Comparison of ENCODE assay signal across 24 mouse cellular contexts in the genomic region with DNA sequence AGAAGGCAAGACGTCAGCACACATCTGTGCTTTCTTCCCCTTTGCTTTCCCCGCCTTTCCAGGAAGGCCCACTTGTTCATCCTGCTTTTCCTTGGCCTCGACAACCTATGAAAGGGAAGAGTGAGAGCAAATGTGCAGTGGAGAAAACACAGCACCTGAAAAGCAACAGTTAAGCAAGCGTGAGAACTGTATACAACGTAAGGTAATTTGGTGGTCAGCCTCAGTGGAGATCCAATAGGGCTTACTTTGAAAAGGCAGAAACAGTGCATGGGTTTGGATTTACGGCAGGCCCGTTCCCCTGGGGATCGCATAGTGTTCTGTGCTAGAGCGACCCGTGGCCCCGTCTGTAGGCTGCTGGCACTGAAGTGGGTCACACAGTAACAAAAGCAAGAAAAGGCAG. TPM values are rescaled to one million over a fixed set of nuclear protein-coding genes. Genes with fewer than 3 reads are reported as not detected.
DNase-seq lines count a peak whose midpoint lies in the region; TF ChIP-seq lines count a peak whose summit lies in the region.
"Had no signal": no experiment of that assay in that cellular context is flagged by ENCODE, and none has a peak within 500 bp of the region (broad histone marks: within the 10 kb centered on the region; RNA-seq: fewer than 3 reads in every experiment).

No protein-coding gene starts in this region.

- H3K36me3 ChIP-seq in heart, embryonic 10.5 days = peaks cover 100% of the 10 kb centered on the region
- peaks cover 80 to 98% of the 10 kb centered on the region in 2 experiments for H3K36me3 ChIP-seq in CH12.LX (replicated peaks in 1 of 2; ENCODE audit: control insufficient read depth in 1 of 2, insufficient read depth in 1 of 2, low read length in 1 of 2)
- H3K36me3 ChIP-seq in MEL (ENCODE audit: control insufficient read depth in 1 of 2, insufficient read depth in 2 of 2, low read length in 2 of 2) = peaks cover 0 to 90% of the 10 kb centered on the region in 2 experiments; a peak in 2 of 4 replicates

- H3K27ac ChIP-seq in heart, embryonic 10.5 days = no peak overlapping the region
- H3K27ac ChIP-seq in CH12.LX (ENCODE audit: insufficient read depth, low read depth) (no peak overlapping the region), MEL (ENCODE audit: control insufficient read depth, low read depth, low read length) (no peak overlapping the region)

- intact Hi-C loops in heart, postnatal 25 days (cut with DNase I) = no loop called here

- no peak overlapping the region for H3K4me3 ChIP-seq in heart, embryonic 10.5 days
- H3K4me3 ChIP-seq in CH12.LX (replicated peaks in 1 of 3; ENCODE audit: low read depth in 2 of 3, low read length in 2 of 3, poor library complexity in 1 of 3) = no peak overlapping the region
- no peak overlapping the region for H3K4me3 ChIP-seq in MEL (ENCODE audit: control insufficient read depth in 1 of 2, insufficient read depth in 1 of 2, low read depth in 2 of 2, low read length in 2 of 2)

- H3K27me3 ChIP-seq in heart, embryonic 10.5 days (ENCODE audit: insufficient read depth, poor library complexity, severe bottlenecking) = no peaks in the 10 kb centered on the region
- H3K27me3 ChIP-seq in CH12.LX (replicated peaks) = no peaks in the 10 kb centered on the region
- H3K27me3 ChIP-seq in MEL (ENCODE audit: control insufficient read depth in 1 of 2, insufficient read depth in 2 of 2, low read length in 2 of 2) = no peaks in the 10 kb centered on the region
- H3K27me3 ChIP-seq: Patski had no signal

- DNase-seq in heart, adult 11 months = peak; percentile 82
- DNase-seq in heart, adult 18-20 months = no peak
- peak; percentile 63 for DNase-seq in heart, embryonic 10.5 days (ENCODE audit: low spot score)
- no peak for DNase-seq in heart, postnatal 25 days (ENCODE audit: low spot score)
- DNase-seq in CH12.LX (ENCODE audit: extremely low read depth) = no peak
- DNase-seq in MEL (ENCODE audit: low read depth, low spot score) = peak; percentile 8
- no peak for DNase-seq in liver
- no peak for DNase-seq in urinary bladder, postnatal 10 days (ENCODE audit: low spot score)
- DNase-seq: adrenal gland, adult 2 months; adrenal gland, adult 8-10 months; adrenal gland, postnatal 10 days; adrenal gland, postnatal 14 days; adrenal gland, postnatal 25 days; adrenal gland, postnatal 36 days; B cell, adult 2 months; cerebellum, adult 11 months; cerebellum, adult 11-12 months; cerebellum, adult 18-20 months; cerebellum, adult 2 months had no signal

- no peak overlapping the region for H3K4me2 ChIP-seq in CH12.LX (ENCODE audit: insufficient read depth, low read depth, poor library complexity, severe bottlenecking)

- WGBS in heart, embryonic 10.5 days = 94% methylated on average over 11 of the region's 11 CpGs

- no peak for TF ChIP-seq EP300 in CH12.LX (IDR thresholded peaks at IDR 0.05; ENCODE audit: low read length)
- no peak for TF ChIP-seq EP300 in MEL (IDR thresholded peaks at IDR 0.05; ENCODE audit: low read depth in 1 of 2, low read length in 2 of 2)

- H3K79me2 ChIP-seq in CH12.LX (replicated peaks; ENCODE audit: control insufficient read depth, extremely low read depth, insufficient read depth, poor library complexity, severe bottlenecking) = peaks cover 7% of the 10 kb centered on the region
- H3K79me2 ChIP-seq in MEL (ENCODE audit: control insufficient read depth, insufficient read depth, low read length, poor library complexity) = no peaks in the 10 kb centered on the region

- TF ChIP-seq CTCF in CH12.LX (conservative IDR thresholded peaks at IDR 0.05 in 1 of 2, IDR thresholded peaks at IDR 0.05 in 1 of 2; ENCODE audit: low read depth in 2 of 2, low read length in 2 of 2) (no peak), MEL (IDR thresholded peaks at IDR 0.05 in 2 of 3, conservative IDR thresholded peaks at IDR 0.05 in 1 of 3; ENCODE audit: control insufficient read depth in 1 of 3, insufficient read depth in 1 of 3, low read depth in 2 of 3, low read length in 3 of 3, poor library complexity in 1 of 3, severe bottlenecking in 1 of 3) (no peak)

- no peaks in the 10 kb centered on the region for H3K4me1 ChIP-seq in heart, embryonic 10.5 days
- H3K4me1 ChIP-seq in CH12.LX (ENCODE audit: control insufficient read depth in 1 of 2, insufficient read depth in 2 of 2) (no peaks in the 10 kb centered on the region), MEL (ENCODE audit: control insufficient read depth in 1 of 2, insufficient read depth in 2 of 2, low read length in 2 of 2) (no peaks in the 10 kb centered on the region)

- in situ Hi-C loops in CH12.LX (cut with MboI; ENCODE audit: low pct_ligation_motif_present, low pct_unique_long_range_greater_than_20kb, low sequenced_read_pairs) = no loop called here

- TF ChIP-seq RAD21 in CH12.LX (IDR thresholded peaks at IDR 0.05; ENCODE audit: low read depth, low read length) (no peak), MEL (IDR thresholded peaks at IDR 0.05; ENCODE audit: low read depth, low read length) (no peak)

- no peak overlapping the region for H3K9ac ChIP-seq in CH12.LX (ENCODE audit: insufficient read depth, low read depth)
- H3K9ac ChIP-seq in MEL (ENCODE audit: control insufficient read depth, low read depth, low read length, poor library complexity, severe bottlenecking) = no peak overlapping the region

- H3K9me3 ChIP-seq in heart, embryonic 10.5 days = no peaks in the 10 kb centered on the region
- H3K9me3 ChIP-seq in CH12.LX (replicated peaks; ENCODE audit: low read length) (no peaks in the 10 kb centered on the region), MEL (replicated peaks; ENCODE audit: insufficient read depth, low read length) (no peaks in the 10 kb centered on the region)
- H3K9me3 ChIP-seq: G1E had no signal

- dilution Hi-C loops in CH12.LX (cut with MboI; ENCODE audit: extremely low pct_ligation_motif_present, extremely low pct_unique_long_range_greater_than_20kb, low sequenced_read_pairs) = no loop called here

- peak; percentile 21; the same call in 1 of the 2 replicates for TF ChIP-seq POLR2A in CH12.LX (IDR thresholded peaks at IDR 0.05; ENCODE audit: low read depth, low read length)
- no peak for TF ChIP-seq POLR2A in MEL (IDR thresholded peaks at IDR 0.05; ENCODE audit: control insufficient read depth in 1 of 2, insufficient read depth in 1 of 2, low read depth in 1 of 2, low read length in 2 of 2, poor library complexity in 1 of 2)

TF ChIP-seq in CH12.LX, 34 proteins besides CTCF, POLR2A, EP300 and RAD21:
- no peak for TF ChIP-seq PAX5 (IDR thresholded peaks at IDR 0.05; ENCODE audit: low read length)
- no peak for TF ChIP-seq JUN (IDR thresholded peaks at IDR 0.05; ENCODE audit: insufficient read depth, low read depth, low read length)
- TF ChIP-seq SMC3 (IDR thresholded peaks at IDR 0.05; ENCODE audit: low read depth, low read length) = no peak
- TF ChIP-seq MYC (IDR thresholded peaks at IDR 0.05; ENCODE audit: low read depth, low read length) = no peak
- no peak for TF ChIP-seq KAT2A (IDR thresholded peaks at IDR 0.05; ENCODE audit: insufficient replicate concordance, low read length)
TF ChIP-seq in CH12.LX: peak in this region for 0.

TF ChIP-seq in MEL, 35 proteins besides CTCF, POLR2A, EP300 and RAD21:
- no peak for TF ChIP-seq POLR2AphosphoS5 (IDR thresholded peaks at IDR 0.05; ENCODE audit: borderline replicate concordance, low read depth, low read length)
- TF ChIP-seq ZMIZ1 (IDR thresholded peaks at IDR 0.05; ENCODE audit: low read depth, low read length) = 0 out of 2 replicates have a peak, but pooled peaks have one; percentile 12
- no peak for TF ChIP-seq HCFC1 (IDR thresholded peaks at IDR 0.05; ENCODE audit: low read depth, low read length)

RNA-seq across cellular contexts. Expression of gene Gjd3, which starts 16.4 kb away (rescaled TPM):
- total RNA-seq in heart, adult 18-20 months (2021) = under 1 TPM; 0.36 to 0.45 TPM
- 1.0 and 1.1 TPM in 2 replicates for polyA plus RNA-seq in heart, embryonic 10.5 days (2016; fragmentation: Nextera tagmentation; extraction: Ambion mirVana)
- total RNA-seq in heart, postnatal 25 days (2021) = 1 to 10 TPM in 1 of 2 experiments, under 1 TPM in 1; 0.52 to 1.1 TPM
- total RNA-seq in CH12.LX (2012; rRNA removed) = 0.47 and 0.50 TPM in 2 replicates
- total RNA-seq in CH12.LX (2014; rRNA removed) = not detected in 2 replicates
- polyA plus RNA-seq in CH12.LX (2012; ENCODE audit: insufficient read length, low read depth) = not detected in 2 replicates
- not detected in 2 replicates for total RNA-seq in MEL (2012; rRNA removed)
- not detected for polyA plus RNA-seq in MEL (2012; ENCODE audit: insufficient read depth in 1 of 2, insufficient read length in 2 of 2, low read depth in 1 of 2, low replicate concordance in 2 of 2, missing spikeins in 1 of 2)
- total RNA-seq: adrenal gland, adult 18-20 months; adrenal gland, adult 2 months; adrenal gland, adult 8-10 months; adrenal gland, postnatal 14 days; adrenal gland, postnatal 25 days; adrenal gland, postnatal 36 days; G1E had no signal
- polyA plus RNA-seq: C2C12; CD4-positive, CD25-positive, alpha-beta regulatory T cell, adult 4 months; G1E had no signal

RNA-seq across cellular contexts. Expression of gene Top2a, which starts 24.7 kb away (rescaled TPM):
- 1 to 10 TPM; 1.5 to 1.8 TPM for total RNA-seq in heart, adult 18-20 months (2021)
- 207 and 238 TPM in 2 replicates for polyA plus RNA-seq in heart, embryonic 10.5 days (2016; fragmentation: Nextera tagmentation; extraction: Ambion mirVana)
- total RNA-seq in heart, postnatal 25 days (2021) = 1 to 10 TPM; 4.2 to 4.6 TPM
- total RNA-seq in CH12.LX (2012; rRNA removed) (400 and 420 TPM in 2 replicates), CH12.LX (2014; rRNA removed) (385 and 423 TPM in 2 replicates), MEL (2012; rRNA removed) (443 and 477 TPM in 2 replicates)
- polyA plus RNA-seq in CH12.LX (2012; ENCODE audit: insufficient read length, low read depth) (422 and 444 TPM in 2 replicates), MEL (2012; ENCODE audit: insufficient read depth in 1 of 2, insufficient read length in 2 of 2, low read depth in 1 of 2, low replicate concordance in 2 of 2, missing spikeins in 1 of 2) (100 to 1,000 TPM; 395 to 643 TPM)

RNA-seq across cellular contexts. Expression of gene Igfbp4, which starts 41.8 kb away (rescaled TPM):
- 10 to 100 TPM; 82.2 to 94.0 TPM for total RNA-seq in heart, adult 18-20 months (2021)
- 382 and 559 TPM in 2 replicates for polyA plus RNA-seq in heart, embryonic 10.5 days (2016; fragmentation: Nextera tagmentation; extraction: Ambion mirVana)
- 10 to 100 TPM; 87.8 to 99.7 TPM for total RNA-seq in heart, postnatal 25 days (2021)
- total RNA-seq in CH12.LX (2012; rRNA removed) = 0.04 and 0.21 TPM in 2 replicates
- total RNA-seq in CH12.LX (2014; rRNA removed) = not detected in 2 replicates
- polyA plus RNA-seq in CH12.LX (2012; ENCODE audit: insufficient read length, low read depth) = 0.16 and 0.20 TPM in 2 replicates
- 89.8 and 94.4 TPM in 2 replicates for total RNA-seq in MEL (2012; rRNA removed)
- polyA plus RNA-seq in MEL (2012; ENCODE audit: insufficient read depth in 1 of 2, insufficient read length in 2 of 2, low read depth in 1 of 2, low replicate concordance in 2 of 2, missing spikeins in 1 of 2) = 100 to 1,000 TPM in 1 of 2 experiments, not detected in 1; 221 TPM

Comparison
In these comparisons a context has a peak if more than half of its experiments do, and no peak if none do; other contexts are left out.
1. DNase-seq: peak in heart, adult 11 months (single experiment), heart, embryonic 10.5 days (single experiment) and MEL (single experiment); none in heart, adult 18-20 months (0 of 2), heart, postnatal 25 days (single experiment), CH12.LX (single experiment), liver (single experiment) and urinary bladder, postnatal 10 days (single experiment).
2. RNA of gene Top2a, which starts 24.7 kb away (total RNA-seq): 443 to 477 TPM in MEL and 385 to 423 TPM in CH12.LX; 4.2 to 4.6 TPM in heart, postnatal 25 days and 1.5 to 1.8 TPM in heart, adult 18-20 months; every median in the first group is over 10 times any median in the second.
3. RNA of gene Igfbp4, which starts 41.8 kb away (total RNA-seq): 87.8 to 99.7 TPM in heart, postnatal 25 days, 82.2 to 94.0 TPM in heart, adult 18-20 months and 89.8 to 94.4 TPM in MEL; 0.04 to 0.21 TPM in CH12.LX; every median in the first group is over 10 times any median in the second.